Mouse (Mus musculus): ENCODE results near the gene Prkd1. TPM values are rescaled to one million over a fixed set of nuclear protein-coding genes. Genes with fewer than 3 reads are reported as not detected.

Gene Prkd1
- not detected for total RNA-seq (2023)

DNA sequence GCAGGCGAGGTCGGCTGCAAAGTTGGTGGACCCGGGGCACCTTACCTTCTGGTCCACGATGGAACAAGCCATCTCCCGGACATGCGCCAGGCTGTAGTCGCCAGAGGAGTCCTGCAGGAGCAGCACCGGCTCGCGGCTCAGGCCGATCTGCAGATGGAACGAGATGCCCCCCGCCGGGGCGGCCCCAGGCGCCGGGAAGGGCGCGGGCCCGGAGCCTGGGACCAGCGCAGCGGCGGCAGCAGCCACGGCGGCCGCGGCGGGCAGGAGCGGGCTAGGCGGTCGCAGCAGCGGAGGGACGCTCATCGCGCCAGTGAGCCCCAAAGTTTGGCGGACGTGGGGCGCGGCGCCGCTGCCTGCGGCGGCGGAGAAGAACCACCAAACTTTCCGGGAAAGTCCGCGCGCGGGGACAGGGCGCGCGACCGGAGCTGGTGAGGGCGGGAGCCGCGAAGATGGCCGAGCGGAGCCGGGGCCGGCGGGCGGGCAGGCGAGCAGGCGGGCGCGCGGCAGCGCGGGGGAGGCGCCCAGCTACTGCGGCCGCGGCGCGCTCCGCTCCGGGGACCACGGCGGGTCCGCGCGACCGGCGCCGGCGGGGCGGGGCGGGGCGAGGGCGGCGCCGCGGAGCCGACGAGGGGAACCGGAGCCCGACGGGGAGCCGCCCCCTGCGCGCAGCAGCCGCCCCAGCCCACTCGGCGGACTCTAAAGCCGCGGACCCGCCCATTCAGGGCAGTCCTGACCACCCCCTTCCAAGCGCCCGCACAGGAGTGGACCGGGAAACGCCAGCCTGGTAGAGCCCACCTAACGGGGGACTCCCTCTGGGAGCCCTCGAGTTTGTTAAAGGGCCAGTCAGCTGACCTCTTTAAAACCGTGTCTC lies at the start of gene Prkd1:
TSS of gene Prkd1 (minus strand) at position 428 of the 871 bp plus-strand sequence.

